Mouse (Mus musculus) heart, embryonic 11.5 days (tissue): ENCODE data around the gene Cox4i1. TPM values are rescaled to one million over a fixed set of nuclear protein-coding genes. Genes with fewer than 3 reads are reported as not detected.
"Not testable (repeated sequence)": the region's sequence is repeated elsewhere in the genome, so short reads cannot be mapped to it uniquely, and the experiment has no call there.

ENCODE experiments used
- ATAC-seq: fragments of 200-750 bp; cut with Nextera tagmentation; replicated peaks from 2 replicates; pipeline ENCODE4 v1.8.0; 2017; ENCODE audit warnings: moderate library complexity; ENCODE audit not compliant: insufficient number of reproducible peaks, low FRiP score, low TSS enrichment
- H3K27ac ChIP-seq: fragments of 300-500 bp; sonication (generic); 2 replicates; pipeline ENCODE4 v1.5.1; 2014; ENCODE audit warnings: mild to moderate bottlenecking, low read depth, low read length
- H3K27me3 ChIP-seq: fragments of 300-500 bp; sonication (generic); 2 replicates; pipeline ENCODE4 v1.6.1; 2014; ENCODE audit warnings: mild to moderate bottlenecking, low read length, mixed read lengths; ENCODE audit not compliant: control insufficient read depth, insufficient read depth
- H3K36me3 ChIP-seq: fragments of 300-500 bp; sonication (generic); 2 replicates; pipeline ENCODE4 v1.6.1; 2014; ENCODE audit warnings: mild to moderate bottlenecking, low read length, moderate library complexity, mixed read lengths; ENCODE audit not compliant: control insufficient read depth, insufficient read depth
- H3K4me1 ChIP-seq: fragments of 300-500 bp; sonication (generic); 2 replicates; pipeline ENCODE4 v1.6.1; 2014; ENCODE audit warnings: low read length; ENCODE audit not compliant: control insufficient read depth, insufficient read depth
- H3K4me2 ChIP-seq: fragments of 300-500 bp; sonication (generic); 2 replicates; pipeline ENCODE4 v1.6.1; 2014; ENCODE audit warnings: mild to moderate bottlenecking, moderate library complexity
- H3K4me3 ChIP-seq: fragments of 300-500 bp; sonication (generic); 2 replicates; pipeline ENCODE4 v1.5.1; 2014; ENCODE audit warnings: low read depth, low read length
- H3K9ac ChIP-seq: fragments of 300-500 bp; sonication (generic); 2 replicates; pipeline ENCODE4 v1.6.1; 2014; ENCODE audit warnings: mild to moderate bottlenecking, low read depth, low read length, moderate library complexity
- H3K9me3 ChIP-seq: fragments of 300-500 bp; sonication (generic); replicated peaks from 2 replicates; pipeline ENCODE4 v1.6.1; 2016; ENCODE audit warnings: low read length; ENCODE audit not compliant: control insufficient read depth
- WGBS: fragments of 180-500 bp; shearing (Covaris S2); extraction: QIAGEN DNeasy Blood & Tissue Kit; methylation state at CpG from one replicate; pipeline ENCODE4 v1.1.7; 2014; ENCODE audit not compliant: insufficient replicate concordance; 5-methylcytosine and 5-hydroxymethylcytosine counted together
- polyA plus RNA-seq: library from polyadenylated mRNA; unstranded; fragments of >200 nt; fragmentation: Nextera tagmentation; extraction: Ambion mirVana; gene quantifications from 2 replicates; pipeline ENCODE4 v1.2.1, GENCODE M21; 2014

Cox4i1 gene
- polyA plus RNA-seq, 1 experiment from 2014 or later: 1,603 TPM

GRCm38 (mm10) chr8:120671775-120672174, 3.8 kb downstream of the Cox4i1 start:
- peaks cover 35% of the 10 kb centered on the region for H3K36me3 ChIP-seq
- no peak overlapping the region for H3K27ac ChIP-seq
- WGBS: 89% methylated on average over 6 of the region's 6 CpGs
- no peak overlapping the region for H3K4me3 ChIP-seq
- H3K9ac ChIP-seq: no peak overlapping the region
- ATAC-seq: no peak
- H3K4me1 ChIP-seq: peaks cover 9% of the 10 kb centered on the region
- H3K4me2 ChIP-seq: no peak overlapping the region
- H3K27me3 ChIP-seq: no peaks in the 10 kb centered on the region
- no peaks in the 10 kb centered on the region for H3K9me3 ChIP-seq

- peaks cover 6% of the 10 kb centered on the region; the same call in 1 of the 2 replicates for H3K4me1 ChIP-seq
- H3K36me3 ChIP-seq: peaks cover 35% of the 10 kb centered on the region
- no peak overlapping the region for H3K27ac ChIP-seq
- no peak overlapping the region for H3K9ac ChIP-seq
- H3K4me2 ChIP-seq: no peak overlapping the region
- no peaks in the 10 kb centered on the region for H3K9me3 ChIP-seq
- H3K27me3 ChIP-seq: no peaks in the 10 kb centered on the region
- WGBS: 88% methylated on average over 16 of the region's 16 CpGs
- H3K4me3 ChIP-seq: no peak overlapping the region
- ATAC-seq: no peak
Measured at GRCm38 (mm10) chr8:120672626-120673229, 4.7 kb downstream of the Cox4i1 start.

GRCm38 (mm10) chr8:120673298-120673697, 5.3 kb downstream of the Cox4i1 start:
- Histone ChIP-seq H3K36me3 (peaks cover 35% of the 10 kb centered on the region), H3K27ac (no peak overlapping the region), H3K9ac (no peak overlapping the region), H3K4me1 (peaks cover 6% of the 10 kb centered on the region; the same call in 1 of the 2 replicates), H3K4me2 (no peak overlapping the region), H3K9me3 (no peaks in the 10 kb centered on the region), H3K4me3 (no peak overlapping the region), H3K27me3 (no peaks in the 10 kb centered on the region)
- ATAC-seq: no peak
- 95% methylated on average over 7 of the region's 7 CpGs for WGBS

GRCm38 (mm10) chr8:120675718-120676117, 7.7 kb downstream of the Cox4i1 start:
- H3K4me2 ChIP-seq: no peak overlapping the region
- H3K9ac ChIP-seq: no peak overlapping the region
- H3K36me3 ChIP-seq: peaks cover 26% of the 10 kb centered on the region
- H3K27ac ChIP-seq: no peak overlapping the region
- ATAC-seq: no peak
- H3K4me3 ChIP-seq: no peak overlapping the region
- peaks cover 3% of the 10 kb centered on the region; the same call in 1 of the 2 replicates for H3K4me1 ChIP-seq
- H3K9me3 ChIP-seq: no peaks in the 10 kb centered on the region
- H3K27me3 ChIP-seq: no peaks in the 10 kb centered on the region
- 67% methylated on average over 8 of the region's 8 CpGs for WGBS

- H3K4me3 ChIP-seq: no peak overlapping the region
- no peak overlapping the region for H3K4me2 ChIP-seq
- H3K27ac ChIP-seq: no peak overlapping the region
- H3K36me3 ChIP-seq: peaks cover 7% of the 10 kb centered on the region
- no peaks in the 10 kb centered on the region for H3K9me3 ChIP-seq
- ATAC-seq: no peak
- H3K9ac ChIP-seq: no peak overlapping the region
- H3K4me1 ChIP-seq: no peaks in the 10 kb centered on the region
- WGBS: 14% methylated on average over 10 of the region's 10 CpGs
- peaks cover 2% of the 10 kb centered on the region; the same call in 1 of the 2 replicates for H3K27me3 ChIP-seq
Measured at GRCm38 (mm10) chr8:120678447-120678846, 10.4 kb downstream of the Cox4i1 start.

GRCm38 (mm10) chr8:120679629-120680387, 11.8 kb downstream of the Cox4i1 start:
- ATAC-seq: no peak
- no peak overlapping the region for H3K4me2 ChIP-seq
- no peak overlapping the region for H3K27ac ChIP-seq
- peaks cover 2% of the 10 kb centered on the region for H3K27me3 ChIP-seq
- H3K36me3 ChIP-seq: no peaks in the 10 kb centered on the region
- no peaks in the 10 kb centered on the region; the same call in 1 of the 2 replicates for H3K4me1 ChIP-seq
- H3K9ac ChIP-seq: no peak overlapping the region
- no peaks in the 10 kb centered on the region for H3K9me3 ChIP-seq
- no peak overlapping the region for H3K4me3 ChIP-seq
- WGBS: 24% methylated on average over 11 of the region's 11 CpGs

- H3K27ac ChIP-seq, H3K4me2 ChIP-seq, H3K27me3 ChIP-seq, H3K4me3 ChIP-seq, H3K9me3 ChIP-seq, ATAC-seq, H3K36me3 ChIP-seq, H3K9ac ChIP-seq, H3K4me1 ChIP-seq: not testable (repeated sequence)
- WGBS: 51% methylated on average over 7 of the region's 7 CpGs
Measured at GRCm38 (mm10) chr8:120680405-120680804, 12.4 kb downstream of the Cox4i1 start.

- H3K4me3 ChIP-seq: no peak overlapping the region
- H3K4me2 ChIP-seq: no peak overlapping the region
- H3K4me1 ChIP-seq: no peaks in the 10 kb centered on the region; the same call in 1 of the 2 replicates
- H3K36me3 ChIP-seq: no peaks in the 10 kb centered on the region
- 76% methylated on average over 10 of the region's 10 CpGs for WGBS
- H3K27me3 ChIP-seq: peaks cover 2% of the 10 kb centered on the region
- no peak for ATAC-seq
- no peak overlapping the region for H3K27ac ChIP-seq
- H3K9me3 ChIP-seq: no peaks in the 10 kb centered on the region
- H3K9ac ChIP-seq: no peak overlapping the region
Measured at GRCm38 (mm10) chr8:120681113-120681512, 13.1 kb downstream of the Cox4i1 start.
